In genomic region chr10:42951078-42952045, GRCm38 (mm10) we compare ENCODE assay signal across 10 mouse cellular contexts.
DNase-seq lines count a peak whose midpoint lies in the region; ATAC-seq and TF ChIP-seq lines count a peak whose summit lies in the region.
"Had no signal": no experiment of that assay in that cellular context is flagged by ENCODE, and none has a peak within 500 bp of the region (broad histone marks: within the 10 kb centered on the region; RNA-seq: fewer than 3 reads in every experiment).

No protein-coding gene starts in this region.

- H3K4me1 ChIP-seq in lung, embryonic 14.5 days (ENCODE audit: insufficient read depth): no peaks in the 10 kb centered on the region
- peaks cover 20% of the 10 kb centered on the region for H3K4me1 ChIP-seq in embryonic facial prominence, embryonic 13.5 days
- peaks cover 36% of the 10 kb centered on the region for H3K4me1 ChIP-seq in limb, embryonic 10.5 days

- H3K4me2 ChIP-seq in lung, embryonic 14.5 days: no peak overlapping the region
- peak overlapping the region; percentile 54; the same call in 1 of the 2 replicates for H3K4me2 ChIP-seq in embryonic facial prominence, embryonic 13.5 days

- no peak for TF ChIP-seq CTCF in lung, embryonic 14.5 days (IDR thresholded peaks at IDR 0.05; ENCODE audit: low read depth)

- H3K36me3 ChIP-seq in lung, embryonic 14.5 days (ENCODE audit: insufficient read depth): no peaks in the 10 kb centered on the region
- no peaks in the 10 kb centered on the region for H3K36me3 ChIP-seq in embryonic facial prominence, embryonic 13.5 days
- H3K36me3 ChIP-seq in limb, embryonic 10.5 days: no peaks in the 10 kb centered on the region
- H3K36me3 ChIP-seq: midbrain, embryonic 12.5 days had no signal

- WGBS in lung, embryonic 14.5 days: 36% methylated on average over 20 of the region's 20 CpGs
- 57% methylated on average over 20 of the region's 20 CpGs for WGBS in embryonic facial prominence, embryonic 13.5 days
- WGBS in limb, embryonic 10.5 days: 56% methylated on average over 20 of the region's 20 CpGs

- H3K9me3 ChIP-seq in lung, embryonic 14.5 days (ENCODE audit: low read depth, low read length): no peaks in the 10 kb centered on the region
- no peaks in the 10 kb centered on the region for H3K9me3 ChIP-seq in embryonic facial prominence, embryonic 13.5 days
- H3K9me3 ChIP-seq in limb, embryonic 10.5 days (replicated peaks): no peaks in the 10 kb centered on the region

- no peak for DNase-seq in lung, embryonic 14.5 days
- DNase-seq in lung, postnatal 4 days: no peak
- DNase-seq in limb, embryonic 10.5 days (ENCODE audit: low spot score): no peak
- peak; percentile 29 for DNase-seq in retina, postnatal 1 day
- DNase-seq in B cell, adult 2 months: no peak
- no peak for DNase-seq in gastrocnemius, adult 8-10 months (ENCODE audit: low spot score in 2 of 2)
- no peak for DNase-seq in spleen, postnatal 36 days (ENCODE audit: low spot score in 2 of 2)
- DNase-seq: left cerebral cortex, postnatal 4 days had no signal

- H3K27ac ChIP-seq in lung, embryonic 14.5 days (ENCODE audit: low read depth): no peak overlapping the region
- no peak overlapping the region for H3K27ac ChIP-seq in embryonic facial prominence, embryonic 13.5 days
- peak overlapping the region; percentile 12; the same call in 1 of the 2 replicates for H3K27ac ChIP-seq in limb, embryonic 10.5 days
- H3K27ac ChIP-seq: midbrain, embryonic 12.5 days had no signal

- peak; percentile 23; the same call in 1 of the 2 replicates for ATAC-seq in lung, embryonic 14.5 days (ENCODE audit: insufficient read depth)
- ATAC-seq in embryonic facial prominence, embryonic 13.5 days (ENCODE audit: insufficient number of reproducible peaks, insufficient read depth, low FRiP score, low TSS enrichment, low read depth): peak; percentile 54; the same call in 1 of the 2 replicates

- H3K27me3 ChIP-seq in lung, embryonic 14.5 days (ENCODE audit: insufficient read depth, low read length): peaks cover 15% of the 10 kb centered on the region; the same call in 1 of the 2 replicates
- H3K27me3 ChIP-seq in embryonic facial prominence, embryonic 13.5 days: peaks cover 10% of the 10 kb centered on the region
- H3K27me3 ChIP-seq in limb, embryonic 10.5 days (ENCODE audit: low read depth, poor library complexity, severe bottlenecking): peaks cover 17% of the 10 kb centered on the region; the same call in 1 of the 2 replicates

- H3K4me3 ChIP-seq in lung, embryonic 14.5 days (ENCODE audit: low read depth, low read length): no peak overlapping the region
- H3K4me3 ChIP-seq in embryonic facial prominence, embryonic 13.5 days: no peak overlapping the region
- no peak overlapping the region for H3K4me3 ChIP-seq in limb, embryonic 10.5 days
- H3K4me3 ChIP-seq: midbrain, embryonic 12.5 days had no signal

- H3K9ac ChIP-seq in lung, embryonic 14.5 days: no peak overlapping the region
- H3K9ac ChIP-seq in embryonic facial prominence, embryonic 13.5 days: no peak overlapping the region
